Mouse (Mus musculus) limb, embryonic 11.5 days (tissue): ENCODE data around the gene Mllt3. TPM values are rescaled to one million over a fixed set of nuclear protein-coding genes. Genes with fewer than 3 reads are reported as not detected.

Source experiments
- ATAC-seq: fragments of 200-750 bp; cut with Nextera tagmentation; 2 replicates; pipeline ENCODE4 v1.8.0; 2017; ENCODE audit warnings: low read depth; ENCODE audit not compliant: insufficient number of reproducible peaks, low FRiP score, low TSS enrichment
- DNase-seq: peaks from one replicate; pipeline ENCODE4 v3.0.0-alpha.2; 2015; ENCODE audit warnings: low spot score
- H3K27ac ChIP-seq: fragments of 300-500 bp; sonication (generic); replicated peaks from 2 replicates; pipeline ENCODE4 v1.5.1; 2014; ENCODE audit warnings: low read depth, mild to moderate bottlenecking, low read length
- H3K27me3 ChIP-seq: fragments of 300-500 bp; sonication (generic); 2 replicates; pipeline ENCODE4 v1.6.1; 2014; ENCODE audit warnings: mild to moderate bottlenecking, low read length, mixed read lengths; ENCODE audit not compliant: control insufficient read depth, insufficient read depth
- H3K36me3 ChIP-seq: fragments of 300-500 bp; sonication (generic); 2 replicates; pipeline ENCODE4 v1.6.1; 2014; ENCODE audit warnings: mild to moderate bottlenecking, low read length, moderate library complexity, mixed read lengths; ENCODE audit not compliant: control insufficient read depth, insufficient read depth
- H3K4me1 ChIP-seq: fragments of 300-500 bp; sonication (generic); 2 replicates; pipeline ENCODE4 v1.6.1; 2014; ENCODE audit warnings: low read length, mixed read lengths; ENCODE audit not compliant: control insufficient read depth, insufficient read depth
- H3K4me2 ChIP-seq: fragments of 300-500 bp; sonication (generic); 2 replicates; pipeline ENCODE4 v1.6.1; 2014; ENCODE audit warnings: low read depth, mild to moderate bottlenecking, moderate library complexity; ENCODE audit not compliant: severe bottlenecking
- H3K4me3 ChIP-seq: fragments of 300-500 bp; sonication (generic); 2 replicates; pipeline ENCODE4 v1.5.1; 2014; ENCODE audit warnings: low read depth, low read length
- H3K9ac ChIP-seq: fragments of 300-500 bp; sonication (generic); 2 replicates; pipeline ENCODE4 v1.6.1; 2014; ENCODE audit warnings: mild to moderate bottlenecking, low read length
- H3K9me3 ChIP-seq: fragments of 300-500 bp; sonication (generic); 2 replicates; pipeline ENCODE4 v1.6.1; 2016; ENCODE audit warnings: low read length; ENCODE audit not compliant: control insufficient read depth
- WGBS: fragments of 180-500 bp; shearing (Covaris S2); extraction: QIAGEN DNeasy Blood & Tissue Kit; methylation state at CpG from one replicate; pipeline ENCODE4 v1.1.7; 2014; 5-methylcytosine and 5-hydroxymethylcytosine counted together
- polyA plus RNA-seq: library from polyadenylated mRNA; unstranded; fragments of >200 nt; fragmentation: Nextera tagmentation; extraction: Ambion mirVana; gene quantifications from 2 replicates; pipeline ENCODE4 v1.2.1, GENCODE M21; 2014

Gene Mllt3
- polyA plus RNA-seq, 1 experiment from 2014 or later = 60.0 TPM

GRCm38 (mm10) chr4:88034387-88035157 lies 1.4 kb upstream of the Mllt3 start:
- Histone ChIP-seq H3K36me3 (no peaks in the 10 kb centered on the region), H3K4me3 (peak overlapping the region; percentile 76), H3K27me3 (no peaks in the 10 kb centered on the region), H3K4me1 (peaks cover 7% of the 10 kb centered on the region), H3K9ac (no peak overlapping the region), H3K9me3 (no peaks in the 10 kb centered on the region), H3K4me2 (peak overlapping the region; percentile 80), H3K27ac (no peak overlapping the region)
- 2% methylated on average over 18 of the region's 18 CpGs for WGBS
- no peak for ATAC-seq
- peak; percentile 44 for DNase-seq

GRCm38 (mm10) chr4:88033729-88034386 lies 694 bp upstream of the Mllt3 start:
- H3K27ac ChIP-seq = no peak overlapping the region; the same call in 1 of the 2 replicates
- H3K4me1 ChIP-seq = peaks cover 10% of the 10 kb centered on the region
- no peak for ATAC-seq
- H3K27me3 ChIP-seq = no peaks in the 10 kb centered on the region
- H3K4me2 ChIP-seq = peak overlapping the region; percentile 80
- H3K4me3 ChIP-seq = peak overlapping the region; percentile 76
- H3K36me3 ChIP-seq = no peaks in the 10 kb centered on the region
- peak overlapping the region; percentile 43 for H3K9ac ChIP-seq
- WGBS = 0% methylated on average over 25 of the region's 25 CpGs
- DNase-seq = peak; percentile 61
- no peaks in the 10 kb centered on the region for H3K9me3 ChIP-seq

- Histone ChIP-seq H3K4me3 (peak overlapping the region; percentile 76), H3K27ac (peak overlapping the region; percentile 97), H3K4me2 (peak overlapping the region; percentile 80), H3K27me3 (no peaks in the 10 kb centered on the region), H3K36me3 (no peaks in the 10 kb centered on the region), H3K9me3 (no peaks in the 10 kb centered on the region), H3K9ac (peak overlapping the region; percentile 92), H3K4me1 (peaks cover 10% of the 10 kb centered on the region)
- peak; percentile 71 for DNase-seq
- peak; percentile 36; the same call in 1 of the 2 replicates for ATAC-seq
- under 1% methylated on average over 65 of the region's 100 CpGs for WGBS
Measured at GRCm38 (mm10) chr4:88032151-88033098, 739 bp downstream of the Mllt3 start.

- ATAC-seq (no peak), DNase-seq (peak; percentile 71)
- no peaks in the 10 kb centered on the region for H3K9me3 ChIP-seq
- 0 out of 2 replicates have a peak, but pooled peaks cover 2% of the 10 kb centered on the region for H3K36me3 ChIP-seq
- under 1% methylated on average over 84 of the region's 84 CpGs for WGBS
- H3K27ac ChIP-seq = peak overlapping the region; percentile 97
- H3K27me3 ChIP-seq = no peaks in the 10 kb centered on the region
- H3K4me1 ChIP-seq = peaks cover 10% of the 10 kb centered on the region
- H3K4me3 ChIP-seq = peak overlapping the region; percentile 76
- peak overlapping the region; percentile 92 for H3K9ac ChIP-seq
- H3K4me2 ChIP-seq = peak overlapping the region; percentile 80
Measured at GRCm38 (mm10) chr4:88031211-88032150, 1.7 kb downstream of the Mllt3 start.

GRCm38 (mm10) chr4:88023567-88023966 lies 9.6 kb downstream of the Mllt3 start:
- DNase-seq (no peak), ATAC-seq (no peak)
- Histone ChIP-seq H3K4me2 (no peak overlapping the region), H3K9ac (no peak overlapping the region), H3K4me1 (peaks cover 4% of the 10 kb centered on the region; the same call in 1 of the 2 replicates), H3K27ac (no peak overlapping the region), H3K4me3 (no peak overlapping the region), H3K9me3 (no peaks in the 10 kb centered on the region), H3K36me3 (0 out of 2 replicates have a peak, but pooled peaks cover 5% of the 10 kb centered on the region), H3K27me3 (no peaks in the 10 kb centered on the region)
- WGBS = 88% methylated on average over 5 of the region's 5 CpGs

DNA sequence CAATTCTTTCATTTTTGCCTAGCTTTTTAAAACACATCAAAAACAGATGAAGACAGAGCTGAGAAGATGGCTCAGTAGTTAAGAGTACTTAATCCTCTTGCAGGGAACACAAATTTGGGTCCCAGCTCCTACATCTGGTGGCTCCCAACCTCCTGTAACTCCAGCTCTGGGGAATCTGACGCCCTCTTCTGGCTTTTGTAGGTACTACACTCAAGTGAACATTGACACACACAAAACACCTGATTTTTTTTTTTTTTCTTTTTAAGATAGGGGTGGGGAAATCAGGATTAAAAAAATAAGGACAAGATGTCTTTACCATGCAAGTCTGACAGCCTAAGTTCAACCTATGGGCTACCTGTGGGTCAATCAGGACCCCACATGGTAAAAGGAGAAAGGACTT lies 10.5 kb downstream of the Mllt3 start:
- 4% methylated on average over 1 of the region's 1 CpGs for WGBS
- Histone ChIP-seq H3K36me3 (0 out of 2 replicates have a peak, but pooled peaks cover 5% of the 10 kb centered on the region), H3K4me2 (no peak overlapping the region), H3K9me3 (no peaks in the 10 kb centered on the region), H3K4me1 (peaks cover 10% of the 10 kb centered on the region; the same call in 1 of the 2 replicates), H3K27ac (no peak overlapping the region), H3K27me3 (no peaks in the 10 kb centered on the region), H3K4me3 (no peak overlapping the region), H3K9ac (no peak overlapping the region)
- DNase-seq (no peak), ATAC-seq (no peak)

DNA sequence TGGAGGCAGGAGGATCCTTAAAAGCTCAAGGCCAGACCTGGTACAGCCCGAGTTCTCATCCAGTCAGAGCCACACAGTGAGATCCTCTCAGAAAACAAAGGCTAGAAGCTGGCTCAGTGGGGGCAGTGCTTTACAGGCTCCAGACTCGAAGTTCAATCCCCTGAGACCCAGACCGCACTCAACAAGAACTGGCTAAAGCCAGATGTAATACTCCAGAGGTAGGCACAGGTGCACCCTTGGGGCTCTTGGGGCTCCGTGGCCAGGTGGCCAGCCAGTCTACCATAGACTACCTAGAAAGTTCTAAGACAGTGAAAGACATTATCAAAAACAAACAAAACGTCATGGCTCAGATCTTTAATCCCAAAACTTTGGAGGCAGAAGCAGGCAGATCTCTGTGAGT lies 12.7 kb downstream of the Mllt3 start:
- H3K9me3 ChIP-seq = no peaks in the 10 kb centered on the region
- 63% methylated on average over 5 of the region's 5 CpGs for WGBS

More for the DNA sequence above, 12.7 kb downstream of the Mllt3 start:
- Histone ChIP-seq H3K9ac (no peak overlapping the region), H3K4me2 (no peak overlapping the region), H3K36me3 (no peaks in the 10 kb centered on the region), H3K27me3 (no peaks in the 10 kb centered on the region), H3K27ac (no peak overlapping the region), H3K4me3 (no peak overlapping the region), H3K4me1 (peaks cover 16% of the 10 kb centered on the region; the same call in 1 of the 2 replicates)
- no peak for DNase-seq
- ATAC-seq = no peak
